Mouse (Mus musculus) neural tube, embryonic 14.5 days (tissue): Measurements from ENCODE around the gene Itga1. TPM values are rescaled to one million over a fixed set of nuclear protein-coding genes. Genes with fewer than 3 reads are reported as not detected.

Source experiments
- ATAC-seq: fragments of 200-750 bp; cut with Nextera tagmentation; 2 replicates; pipeline ENCODE4 v1.8.0; 2017; ENCODE audit warnings: low read depth, mild to moderate bottlenecking, moderate TSS enrichment, moderate library complexity
- H3K27ac ChIP-seq: fragments of 300-500 bp; sonication (generic); 2 replicates; pipeline ENCODE4 v1.5.1; 2014; ENCODE audit warnings: low read depth, mild to moderate bottlenecking, control low read depth, low read length, moderate library complexity, mixed read lengths
- H3K27me3 ChIP-seq: fragments of 300-500 bp; sonication (generic); 2 replicates; pipeline ENCODE4 v1.6.1; 2014; ENCODE audit warnings: low read length; ENCODE audit not compliant: control insufficient read depth, insufficient read depth
- H3K36me3 ChIP-seq: fragments of 300-500 bp; sonication (generic); 2 replicates; pipeline ENCODE4 v1.6.1; 2014; ENCODE audit warnings: low read length, mixed read lengths; ENCODE audit not compliant: control insufficient read depth, insufficient read depth
- H3K4me1 ChIP-seq: fragments of 300-500 bp; sonication (generic); 2 replicates; pipeline ENCODE4 v1.6.1; 2014; ENCODE audit warnings: low read length; ENCODE audit not compliant: control insufficient read depth, insufficient read depth
- H3K4me2 ChIP-seq: fragments of 300-500 bp; sonication (generic); 2 replicates; pipeline ENCODE4 v1.6.1; 2014; ENCODE audit warnings: mild to moderate bottlenecking, low read depth, low read length, control low read depth
- H3K4me3 ChIP-seq: fragments of 300-500 bp; sonication (generic); 2 replicates; pipeline ENCODE4 v1.5.1; 2014; ENCODE audit warnings: low read depth, low read length, control low read depth, mixed read lengths
- H3K9ac ChIP-seq: fragments of 300-500 bp; sonication (generic); replicated peaks from 2 replicates; pipeline ENCODE4 v1.6.1; 2014; ENCODE audit warnings: low read depth, mild to moderate bottlenecking, control low read depth, low read length, mixed read lengths
- H3K9me3 ChIP-seq: fragments of 300-500 bp; sonication (generic); 2 replicates; pipeline ENCODE4 v1.6.1; 2016; ENCODE audit warnings: low read length; ENCODE audit not compliant: control insufficient read depth
- WGBS: fragments of 180-500 bp; shearing (Covaris S2); extraction: QIAGEN DNeasy Blood & Tissue Kit; methylation state at CpG from one replicate; pipeline ENCODE4 v1.1.7; 2014; 5-methylcytosine and 5-hydroxymethylcytosine counted together
- polyA plus RNA-seq: library from polyadenylated mRNA; unstranded; fragments of >200 nt; fragmentation: Nextera tagmentation; extraction: Ambion mirVana; gene quantifications from 2 replicates; pipeline ENCODE4 v1.2.1, GENCODE M21; 2014

Gene Itga1
- polyA plus RNA-seq, 1 experiment from 2014 or later, result 4.6 TPM

- H3K4me1 ChIP-seq, result no peaks in the 10 kb centered on the region
- WGBS, result 81% methylated on average over 4 of the region's 4 CpGs
- H3K4me2 ChIP-seq, result no peak overlapping the region
- H3K36me3 ChIP-seq, result no peaks in the 10 kb centered on the region
- H3K27me3 ChIP-seq, result no peaks in the 10 kb centered on the region
- H3K4me3 ChIP-seq, result no peak overlapping the region
- no peak overlapping the region for H3K27ac ChIP-seq
- ATAC-seq, result no peak
- no peak overlapping the region for H3K9ac ChIP-seq
- no peaks in the 10 kb centered on the region for H3K9me3 ChIP-seq
These were observed 186.8 kb downstream of the Itga1 start for GRCm38 (mm10) chr13:114914963-114915362.

GRCm38 (mm10) chr13:114914559-114914958 lies 187.2 kb downstream of the Itga1 start:
- no peak overlapping the region for H3K4me2 ChIP-seq
- H3K36me3 ChIP-seq, result no peaks in the 10 kb centered on the region
- H3K9ac ChIP-seq, result no peak overlapping the region
- no peak overlapping the region for H3K27ac ChIP-seq
- no peak overlapping the region for H3K4me3 ChIP-seq
- 85% methylated on average over 4 of the region's 4 CpGs for WGBS
- H3K4me1 ChIP-seq, result no peaks in the 10 kb centered on the region
- no peaks in the 10 kb centered on the region for H3K27me3 ChIP-seq
- H3K9me3 ChIP-seq, result no peaks in the 10 kb centered on the region
- ATAC-seq, result no peak

GRCm38 (mm10) chr13:114910629-114911028 lies 191.1 kb downstream of the Itga1 start:
- ATAC-seq, result no peak
- H3K9me3 ChIP-seq, result no peaks in the 10 kb centered on the region
- H3K27me3 ChIP-seq, result no peaks in the 10 kb centered on the region
- H3K4me1 ChIP-seq, result no peaks in the 10 kb centered on the region
- no peaks in the 10 kb centered on the region for H3K36me3 ChIP-seq
- no peak overlapping the region for H3K4me3 ChIP-seq
- H3K27ac ChIP-seq, result no peak overlapping the region
- no peak overlapping the region for H3K4me2 ChIP-seq
- 85% methylated on average over 9 of the region's 9 CpGs for WGBS
- no peak overlapping the region for H3K9ac ChIP-seq

GRCm38 (mm10) chr13:114909514-114909913 lies 192.2 kb downstream of the Itga1 start:
- H3K9ac ChIP-seq, result no peak overlapping the region
- no peaks in the 10 kb centered on the region for H3K27me3 ChIP-seq
- H3K9me3 ChIP-seq, result no peaks in the 10 kb centered on the region
- no peaks in the 10 kb centered on the region for H3K4me1 ChIP-seq
- no peaks in the 10 kb centered on the region for H3K36me3 ChIP-seq
- H3K27ac ChIP-seq, result no peak overlapping the region
- WGBS, result 77% methylated on average over 5 of the region's 5 CpGs
- no peak overlapping the region for H3K4me2 ChIP-seq
- peak; percentile 28; the same call in 1 of the 2 replicates for ATAC-seq
- no peak overlapping the region for H3K4me3 ChIP-seq

- no peak for ATAC-seq
- no peaks in the 10 kb centered on the region for H3K36me3 ChIP-seq
- H3K9me3 ChIP-seq, result no peaks in the 10 kb centered on the region
- no peaks in the 10 kb centered on the region for H3K4me1 ChIP-seq
- no peak overlapping the region for H3K27ac ChIP-seq
- H3K9ac ChIP-seq, result no peak overlapping the region
- no peaks in the 10 kb centered on the region for H3K27me3 ChIP-seq
- no peak overlapping the region for H3K4me3 ChIP-seq
- no peak overlapping the region for H3K4me2 ChIP-seq
- WGBS, result 84% methylated on average over 4 of the region's 4 CpGs
These were observed 193.9 kb downstream of the Itga1 start for GRCm38 (mm10) chr13:114907876-114908275.

Other genes with a start within 250 kb of the Itga1 start
- gene Itga2, start 169.9 kb downstream of the Itga1 start, polyA plus RNA-seq, result 1.3 and 1.9 TPM in 2 replicates
- gene Pelo, start 11.8 kb downstream of the Itga1 start, polyA plus RNA-seq, result 5.6 and 6.5 TPM in 2 replicates
- 1.8 and 4.0 TPM in 2 replicates for gene Gm49395, start within 50 bp of the Itga1 start, polyA plus RNA-seq